Mouse (Mus musculus) monocyte, adult 59 days (primary cell): ENCODE results near the gene Zdhhc11. TPM values are rescaled to one million over a fixed set of nuclear protein-coding genes. Genes with fewer than 3 reads are reported as not detected.

ENCODE experiments used
- total RNA-seq, 2 experiments: library from RNA; stranded (reverse); gene quantifications; one replicate each; pipeline ENCODE4 v1.2.4; 2023

Gene Zdhhc11
- not detected for total RNA-seq

DNA sequence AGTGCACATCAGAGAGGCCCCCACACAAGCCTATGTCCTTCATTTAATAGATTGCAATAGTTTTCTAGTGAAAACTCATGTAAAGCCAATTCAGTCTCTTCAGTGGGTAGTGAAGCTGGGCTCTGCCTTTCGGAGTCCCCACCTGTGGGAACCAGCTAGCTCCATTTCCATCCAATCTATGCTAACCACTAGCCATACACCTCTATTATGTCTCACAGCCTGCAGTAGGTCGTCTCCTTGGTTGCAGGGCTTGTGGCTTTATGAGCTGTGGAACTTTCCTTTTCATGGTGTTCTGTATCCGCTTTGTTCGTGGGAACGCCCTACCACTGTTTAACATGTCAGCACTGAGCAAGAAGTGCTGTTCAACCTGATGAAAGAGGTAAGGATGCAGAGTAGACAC, at the start of gene Zdhhc11:
TSS of gene Zdhhc11 (plus strand) at position 301 of the 400 bp plus-strand sequence.

GRCm38 (mm10) chr13:73937321-73938176, 26.1 kb upstream of the Zdhhc11 start, which contains the start of the genes Trip13 and Brd9:
Gene Trip13, minus strand, starts transcription at chr13:73937784.
Gene Brd9, plus strand, starts transcription at chr13:73937811.

DNA sequence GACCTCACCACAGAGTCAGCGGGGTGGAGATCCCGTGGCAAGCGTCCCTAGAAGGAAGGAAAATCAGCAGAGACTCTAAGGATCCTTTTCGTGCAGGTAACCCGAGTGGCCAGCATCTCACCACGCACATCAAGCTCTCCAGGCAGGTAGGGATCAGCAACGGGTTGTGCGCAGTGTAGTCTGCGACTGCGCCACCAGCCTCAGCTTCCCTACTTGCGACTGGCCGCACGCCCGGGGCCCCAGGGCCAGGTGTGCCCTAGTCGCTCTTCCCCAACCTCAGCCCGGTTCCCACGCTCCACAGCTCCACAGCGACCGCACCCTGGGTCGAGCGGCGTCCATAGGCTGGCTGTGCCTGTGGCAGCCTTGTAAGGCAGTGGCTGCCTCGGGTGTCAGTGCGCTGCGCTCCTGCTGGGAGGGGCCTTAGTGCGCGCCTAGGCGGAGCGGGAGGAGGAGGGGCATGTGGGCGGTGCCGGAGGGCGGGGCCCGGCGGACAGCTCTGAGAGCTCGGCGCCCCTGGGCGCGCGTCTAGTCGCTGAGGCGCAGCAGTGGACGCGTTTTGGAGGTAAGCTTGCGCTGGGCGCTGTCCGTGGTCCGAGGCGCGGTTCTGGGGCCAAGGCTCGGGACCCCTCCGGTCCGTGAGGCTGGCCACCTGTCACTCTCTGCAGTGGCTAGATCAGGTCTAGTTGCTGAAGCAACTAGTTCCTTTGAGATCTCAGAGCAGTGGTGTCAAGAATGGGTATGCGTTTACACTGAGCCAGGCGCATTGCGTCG, 45.5 kb downstream of the Zdhhc11 start, which contains the start of gene Tppp:
TSS of gene Tppp (plus strand) at position 460 of the 771 bp plus-strand sequence.

Other genes with a start within 250 kb of the Zdhhc11 start
- 10 to 100 TPM; 21.9 to 26.2 TPM for gene Slc12a7, start 230.8 kb upstream of the Zdhhc11 start, total RNA-seq
- gene Nkd2, start 116.2 kb upstream of the Zdhhc11 start, total RNA-seq, result not detected
- 1 to 10 TPM; 2.6 to 3.4 TPM for gene Trip13, start 26.1 kb upstream of the Zdhhc11 start, total RNA-seq
- gene Brd9, start 26.0 kb upstream of the Zdhhc11 start, total RNA-seq, result 10 to 100 TPM; 57.9 to 60.5 TPM
- 1 to 10 TPM; 5.4 to 6.0 TPM for gene Tppp, start 45.6 kb downstream of the Zdhhc11 start, total RNA-seq
- gene Cep72, start 98.4 kb downstream of the Zdhhc11 start, total RNA-seq, result 1 to 10 TPM; 5.8 to 6.1 TPM
- not detected for gene Slc9a3, start 157.6 kb downstream of the Zdhhc11 start, total RNA-seq
- 10 to 100 TPM; 49.8 to 50.3 TPM for gene Exoc3, start 244.9 kb downstream of the Zdhhc11 start, total RNA-seq